Mouse (Mus musculus) hindbrain, embryonic 16.5 days (tissue): ENCODE results near the gene Cd200. TPM values are rescaled to one million over a fixed set of nuclear protein-coding genes. Genes with fewer than 3 reads are reported as not detected.
"Not testable (repeated sequence)": the region's sequence is repeated elsewhere in the genome, so short reads cannot be mapped to it uniquely, and the experiment has no call there.

Source experiments
- ATAC-seq: fragments of 200-750 bp; cut with Nextera tagmentation; 2 replicates; pipeline ENCODE4 v1.8.0; 2017; ENCODE audit warnings: moderate TSS enrichment, moderate library complexity
- H3K27ac ChIP-seq: fragments of 300-500 bp; sonication (generic); 2 replicates; pipeline ENCODE4 v1.5.1; 2014; ENCODE audit warnings: low read depth, mild to moderate bottlenecking, control low read depth, low read length, moderate library complexity
- H3K27me3 ChIP-seq: fragments of 300-500 bp; sonication (generic); replicated peaks from 2 replicates; pipeline ENCODE4 v1.6.1; 2014; ENCODE audit warnings: low read length; ENCODE audit not compliant: control insufficient read depth, insufficient read depth
- H3K36me3 ChIP-seq: fragments of 300-500 bp; sonication (generic); 2 replicates; pipeline ENCODE4 v1.6.1; 2014; ENCODE audit warnings: mild to moderate bottlenecking, low read length, moderate library complexity, mixed read lengths; ENCODE audit not compliant: control insufficient read depth, insufficient read depth
- H3K4me1 ChIP-seq: fragments of 300-500 bp; sonication (generic); 2 replicates; pipeline ENCODE4 v1.6.1; 2014; ENCODE audit warnings: low read depth, low read length; ENCODE audit not compliant: control insufficient read depth, insufficient read depth
- H3K4me2 ChIP-seq: fragments of 300-500 bp; sonication (generic); 2 replicates; pipeline ENCODE4 v1.6.1; 2014; ENCODE audit warnings: mild to moderate bottlenecking, low read length, control low read depth, moderate library complexity
- H3K4me3 ChIP-seq: fragments of 300-500 bp; sonication (generic); 2 replicates; pipeline ENCODE4 v1.5.1; 2014; ENCODE audit warnings: mild to moderate bottlenecking, low read length, control low read depth, moderate library complexity
- H3K9ac ChIP-seq: fragments of 300-500 bp; sonication (generic); 2 replicates; pipeline ENCODE4 v1.6.1; 2014; ENCODE audit warnings: low read depth, mild to moderate bottlenecking, control low read depth, low read length, moderate library complexity
- H3K9me3 ChIP-seq: fragments of 300-500 bp; sonication (generic); 2 replicates; pipeline ENCODE4 v1.6.1; 2014; ENCODE audit warnings: mild to moderate bottlenecking, low read length, moderate library complexity; ENCODE audit not compliant: control insufficient read depth
- WGBS: fragments of 180-500 bp; shearing (Covaris S2); extraction: QIAGEN DNeasy Blood & Tissue Kit; methylation state at CpG from one replicate; pipeline ENCODE4 v1.1.7; 2014; 5-methylcytosine and 5-hydroxymethylcytosine counted together
- polyA plus RNA-seq: library from polyadenylated mRNA; unstranded; fragments of >200 nt; fragmentation: Nextera tagmentation; extraction: Ambion mirVana; gene quantifications from 2 replicates; pipeline ENCODE4 v1.2.1, GENCODE M21; 2015

Gene Cd200
- polyA plus RNA-seq, 1 experiment from 2014 or later = 369 TPM

GRCm38 (mm10) chr16:45371076-45371475 is 37.8 kb downstream of the Cd200 start:
- Histone ChIP-seq H3K9ac (no peak overlapping the region), H3K9me3 (no peaks in the 10 kb centered on the region), H3K27me3 (no peaks in the 10 kb centered on the region), H3K4me2 (no peak overlapping the region), H3K4me3 (no peak overlapping the region), H3K36me3 (no peaks in the 10 kb centered on the region), H3K27ac (no peak overlapping the region), H3K4me1 (no peaks in the 10 kb centered on the region)
- 81% methylated on average over 1 of the region's 1 CpGs for WGBS
- ATAC-seq = no peak

GRCm38 (mm10) chr16:45369285-45369965 is 39.4 kb downstream of the Cd200 start:
- Histone ChIP-seq H3K4me3 (no peak overlapping the region), H3K4me2 (no peak overlapping the region), H3K36me3 (no peaks in the 10 kb centered on the region), H3K9me3 (no peaks in the 10 kb centered on the region), H3K4me1 (no peaks in the 10 kb centered on the region), H3K27me3 (no peaks in the 10 kb centered on the region), H3K27ac (no peak overlapping the region), H3K9ac (no peak overlapping the region)
- 73% methylated on average over 4 of the region's 4 CpGs for WGBS
- no peak for ATAC-seq

GRCm38 (mm10) chr16:45366111-45366510 is 42.7 kb downstream of the Cd200 start:
- Histone ChIP-seq H3K27ac (no peak overlapping the region), H3K27me3 (no peaks in the 10 kb centered on the region), H3K4me1 (no peaks in the 10 kb centered on the region), H3K4me3 (no peak overlapping the region), H3K36me3 (no peaks in the 10 kb centered on the region), H3K9ac (no peak overlapping the region), H3K4me2 (no peak overlapping the region), H3K9me3 (no peaks in the 10 kb centered on the region)
- ATAC-seq = no peak
- 77% methylated on average over 7 of the region's 7 CpGs for WGBS

- H3K4me1 ChIP-seq = no peaks in the 10 kb centered on the region
- no peaks in the 10 kb centered on the region for H3K36me3 ChIP-seq
- WGBS = 88% methylated on average over 9 of the region's 9 CpGs
- H3K27ac ChIP-seq = no peak overlapping the region
- no peak for ATAC-seq
- no peak overlapping the region for H3K4me2 ChIP-seq
- H3K9me3 ChIP-seq = no peaks in the 10 kb centered on the region
- no peak overlapping the region for H3K4me3 ChIP-seq
- H3K9ac ChIP-seq = no peak overlapping the region
- no peaks in the 10 kb centered on the region for H3K27me3 ChIP-seq
These were observed 43.5 kb downstream of the Cd200 start for GRCm38 (mm10) chr16:45365353-45365752.

- 83% methylated on average over 1 of the region's 1 CpGs for WGBS
These were observed 44.2 kb downstream of the Cd200 start for GRCm38 (mm10) chr16:45364627-45365026.

GRCm38 (mm10) chr16:45363480-45364045 is 45.3 kb downstream of the Cd200 start:
- Histone ChIP-seq H3K9me3 (no peaks in the 10 kb centered on the region), H3K27me3 (no peaks in the 10 kb centered on the region), H3K36me3 (no peaks in the 10 kb centered on the region), H3K27ac (no peak overlapping the region), H3K4me1 (no peaks in the 10 kb centered on the region), H3K4me3 (no peak overlapping the region), H3K9ac (no peak overlapping the region), H3K4me2 (no peak overlapping the region)
- WGBS = 81% methylated on average over 4 of the region's 4 CpGs
- ATAC-seq = no peak

More at GRCm38 (mm10) chr16:45364627-45365026, 44.2 kb downstream of the Cd200 start:
- Histone ChIP-seq H3K9ac (no peak overlapping the region), H3K9me3 (no peaks in the 10 kb centered on the region), H3K4me2 (no peak overlapping the region), H3K27ac (no peak overlapping the region), H3K4me3 (no peak overlapping the region), H3K4me1 (no peaks in the 10 kb centered on the region), H3K27me3 (no peaks in the 10 kb centered on the region), H3K36me3 (no peaks in the 10 kb centered on the region)
- ATAC-seq = no peak

GRCm38 (mm10) chr16:45361450-45361849 is 47.4 kb downstream of the Cd200 start:
- Histone ChIP-seq H3K9me3 (no peaks in the 10 kb centered on the region), H3K9ac (no peak overlapping the region), H3K27ac (no peak overlapping the region), H3K4me1 (no peaks in the 10 kb centered on the region), H3K4me3 (no peak overlapping the region), H3K27me3 (no peaks in the 10 kb centered on the region), H3K36me3 (no peaks in the 10 kb centered on the region), H3K4me2 (no peak overlapping the region)
- no peak for ATAC-seq

GRCm38 (mm10) chr16:45358441-45358840 is 50.4 kb downstream of the Cd200 start:
- not testable (repeated sequence) for H3K27me3 ChIP-seq, H3K4me2 ChIP-seq, H3K4me3 ChIP-seq, H3K9ac ChIP-seq, H3K4me1 ChIP-seq, H3K9me3 ChIP-seq, ATAC-seq, H3K36me3 ChIP-seq, H3K27ac ChIP-seq
- 91% methylated on average over 5 of the region's 5 CpGs for WGBS

GRCm38 (mm10) chr16:45357134-45357533 is 51.7 kb downstream of the Cd200 start:
- no peaks in the 10 kb centered on the region for H3K36me3 ChIP-seq
- no peak for ATAC-seq

More at GRCm38 (mm10) chr16:45357134-45357533, 51.7 kb downstream of the Cd200 start:
- H3K9me3 ChIP-seq = no peaks in the 10 kb centered on the region
- no peak overlapping the region for H3K27ac ChIP-seq
- no peak overlapping the region for H3K4me2 ChIP-seq
- H3K4me3 ChIP-seq = no peak overlapping the region
- H3K27me3 ChIP-seq = no peaks in the 10 kb centered on the region
- WGBS = 89% methylated on average over 1 of the region's 1 CpGs
- H3K9ac ChIP-seq = no peak overlapping the region
- no peaks in the 10 kb centered on the region for H3K4me1 ChIP-seq
